Comparison of ENCODE assay signal across 7 mouse cellular contexts in genomic region chr9:122637591-122637990, GRCm38 (mm10).
"Had no signal": no experiment of that assay in that cellular context is flagged by ENCODE, and none has a peak within 500 bp of the region (broad histone marks: within the 10 kb centered on the region; RNA-seq: fewer than 3 reads in every experiment).

No protein-coding gene starts in this region.

- DNase-seq: kidney, postnatal 14 days; layer of hippocampus, adult 9-11 months; liver; lung, adult 18-20 months; lung, postnatal 14 days; thymus, adult 18-20 months; thymus, postnatal 36 days had no signal
